Mouse (Mus musculus) ES-E14 (cell line): Measurements from ENCODE around the gene Insr.

Source experiments
- CHD2 ChIP-seq: IDR thresholded peaks from 2 replicates; pipeline ENCODE4 v1.6.1; 2014; ENCODE audit warnings: mild to moderate bottlenecking, low read depth, low read length, inconsistent platforms
- HCFC1 ChIP-seq: IDR thresholded peaks from 2 replicates; pipeline ENCODE4 v1.6.1; 2012; ENCODE audit warnings: low read length, inconsistent platforms, borderline replicate concordance; ENCODE audit not compliant: insufficient read depth
- MAFK ChIP-seq: IDR thresholded peaks from 2 replicates; pipeline ENCODE4 v1.6.1; 2014; ENCODE audit warnings: mild to moderate bottlenecking, low read depth, low read length, inconsistent platforms; ENCODE audit not compliant: insufficient read depth
- ZC3H11A ChIP-seq: IDR thresholded peaks from 2 replicates; pipeline ENCODE4 v1.6.1; 2012; ENCODE audit warnings: low read depth, mild to moderate bottlenecking, inconsistent platforms, low read length, borderline replicate concordance
- ZNF384 ChIP-seq: IDR thresholded peaks from 2 replicates; pipeline ENCODE4 v1.6.1; 2012; ENCODE audit warnings: low read depth, low read length, inconsistent platforms

GRCm38 (mm10) chr8:3265182-3265581 lies 14.2 kb downstream of the Insr start:
- TF ChIP-seq CHD2: no peak
- no peak for TF ChIP-seq ZC3H11A
- TF ChIP-seq HCFC1: no peak
- TF ChIP-seq MAFK: no peak
- TF ChIP-seq ZNF384: no peak
